Mouse (Mus musculus): Measurements from ENCODE around the gene Ccdc17. TPM values are rescaled to one million over a fixed set of nuclear protein-coding genes. Genes with fewer than 3 reads are reported as not detected.
A peak's percentile ranks its signal among the peaks of the same experiment; 100 is the strongest.

Ccdc17 gene
- polyA plus RNA-seq, 1 experiment from 2014 or later: 3.8 TPM

DNA sequence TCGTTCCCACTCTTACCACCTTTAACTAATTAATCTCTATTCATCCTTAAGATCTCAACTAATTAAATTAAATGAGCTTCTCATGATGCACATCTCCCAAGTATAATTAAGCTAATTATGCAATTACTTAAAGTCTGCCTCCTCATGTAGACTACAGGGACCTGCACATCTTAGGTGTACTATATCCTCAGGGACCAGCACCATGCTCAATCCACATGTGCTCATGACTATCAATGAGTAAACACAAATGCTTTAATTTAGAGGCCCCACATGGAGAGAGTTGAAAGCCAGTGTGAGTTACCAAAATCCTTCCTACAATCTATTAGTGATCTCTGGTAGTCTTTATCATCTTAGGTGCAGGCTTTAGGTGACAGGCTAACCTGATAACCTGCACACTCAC lies 38.7 kb downstream of the Ccdc17 start:
- ATAC-seq (ENCODE audit: insufficient number of reproducible peaks, insufficient read depth, low FRiP score, low read depth): no peak
- Histone ChIP-seq H3K4me2 (replicated peaks; ENCODE audit: low read depth, low read length) (no peak overlapping the region), H3K9me3 (ENCODE audit: control insufficient read depth, low read depth, low read length) (no peaks in the 10 kb centered on the region), H3K4me1 (ENCODE audit: control insufficient read depth, insufficient read depth, low read length) (no peaks in the 10 kb centered on the region), H3K9ac (replicated peaks; ENCODE audit: low read depth, low read length) (no peak overlapping the region), H3K27me3 (ENCODE audit: control insufficient read depth, insufficient read depth, low read length) (no peaks in the 10 kb centered on the region), H3K4me3 (ENCODE audit: low read depth, low read length) (no peak overlapping the region), H3K27ac (ENCODE audit: low read length) (no peak overlapping the region), H3K36me3 (ENCODE audit: control insufficient read depth, insufficient read depth, low read length) (peaks cover 44% of the 10 kb centered on the region)
- WGBS: 93% methylated on average over 1 of the region's 1 CpGs

DNA sequence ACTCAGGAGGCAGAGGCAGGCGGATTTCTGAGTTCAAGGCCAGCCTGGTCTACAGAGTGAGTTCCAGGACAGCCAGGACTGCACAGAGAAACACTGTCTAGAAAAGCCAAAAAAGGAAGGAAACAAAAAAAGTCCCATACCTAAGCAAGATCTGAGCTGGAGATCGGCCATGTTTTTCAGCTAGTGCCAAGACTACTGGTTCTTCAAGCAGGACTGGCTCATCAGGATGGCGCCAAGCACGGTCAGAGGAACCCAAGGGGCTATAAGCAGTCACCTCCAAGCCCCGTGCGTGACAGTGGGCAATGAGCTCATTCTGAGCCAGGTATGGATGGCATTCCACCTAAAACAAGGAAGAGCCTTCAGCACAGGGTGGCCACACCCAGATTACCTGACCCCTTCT lies 42.4 kb downstream of the Ccdc17 start:
- WGBS: 92% methylated on average over 6 of the region's 6 CpGs
- H3K27ac ChIP-seq (ENCODE audit: low read length): no peak overlapping the region
- no peaks in the 10 kb centered on the region for H3K4me1 ChIP-seq (ENCODE audit: control insufficient read depth, insufficient read depth, low read length)
- H3K9ac ChIP-seq (replicated peaks; ENCODE audit: low read depth, low read length): no peak overlapping the region
- no peaks in the 10 kb centered on the region for H3K27me3 ChIP-seq (ENCODE audit: control insufficient read depth, insufficient read depth, low read length)
- no peak overlapping the region for H3K4me3 ChIP-seq (ENCODE audit: low read depth, low read length)
- H3K4me2 ChIP-seq (replicated peaks; ENCODE audit: low read depth, low read length): no peak overlapping the region
- H3K36me3 ChIP-seq (ENCODE audit: control insufficient read depth, insufficient read depth, low read length): peaks cover 76% of the 10 kb centered on the region
- no peak for ATAC-seq (ENCODE audit: insufficient number of reproducible peaks, insufficient read depth, low FRiP score, low read depth)
- H3K9me3 ChIP-seq (ENCODE audit: control insufficient read depth, low read depth, low read length): no peaks in the 10 kb centered on the region

DNA sequence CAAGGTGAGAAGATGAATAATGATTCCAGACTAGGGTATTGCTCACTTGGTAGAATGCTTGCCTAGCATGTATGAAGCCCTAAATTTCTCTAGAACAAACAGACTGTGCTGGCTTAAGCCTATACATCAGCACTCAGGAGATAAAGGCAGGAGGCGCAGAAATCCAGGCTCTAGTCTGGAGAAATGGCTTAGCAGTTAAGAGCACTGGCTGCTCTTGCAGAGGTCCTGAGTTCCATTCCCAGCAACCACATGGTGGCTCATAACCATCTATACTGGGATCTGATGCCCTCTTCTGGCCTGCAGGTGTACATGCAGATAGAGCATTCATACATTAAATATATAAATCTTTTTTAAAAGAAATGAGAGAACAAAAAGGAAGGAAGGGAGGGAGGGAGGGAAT lies 45.6 kb downstream of the Ccdc17 start:
- WGBS: 100% methylated on average over 1 of the region's 1 CpGs
- Histone ChIP-seq H3K9me3 (ENCODE audit: control insufficient read depth, low read depth, low read length) (no peaks in the 10 kb centered on the region), H3K4me3 (ENCODE audit: low read depth, low read length) (no peak overlapping the region), H3K9ac (replicated peaks; ENCODE audit: low read depth, low read length) (no peak overlapping the region), H3K27ac (ENCODE audit: low read length) (no peak overlapping the region), H3K4me2 (replicated peaks; ENCODE audit: low read depth, low read length) (no peak overlapping the region), H3K36me3 (ENCODE audit: control insufficient read depth, insufficient read depth, low read length) (peaks cover 70% of the 10 kb centered on the region), H3K4me1 (ENCODE audit: control insufficient read depth, insufficient read depth, low read length) (no peaks in the 10 kb centered on the region), H3K27me3 (ENCODE audit: control insufficient read depth, insufficient read depth, low read length) (no peaks in the 10 kb centered on the region)
- no peak for ATAC-seq (ENCODE audit: insufficient number of reproducible peaks, insufficient read depth, low FRiP score, low read depth)

DNA sequence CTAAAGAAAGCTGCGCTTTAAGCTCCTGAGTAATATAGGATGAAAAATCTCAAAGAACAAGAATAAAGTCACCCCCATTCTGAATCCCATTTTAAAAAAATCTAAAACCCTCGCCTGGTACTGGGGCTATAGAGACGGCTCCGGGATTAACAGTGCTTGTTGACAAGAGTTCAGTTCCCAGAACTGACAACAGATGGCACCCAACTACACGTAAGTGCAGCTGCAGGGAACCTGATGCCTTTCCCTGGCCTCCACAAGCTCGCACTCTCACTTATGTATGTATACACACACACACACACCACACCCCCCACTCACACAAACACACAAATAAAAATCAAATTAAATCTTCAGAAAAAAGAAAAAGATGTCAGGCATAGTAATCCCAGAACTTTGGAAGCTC lies 47.9 kb downstream of the Ccdc17 start:
- WGBS: 53% methylated on average over 6 of the region's 6 CpGs
- H3K9ac ChIP-seq (replicated peaks; ENCODE audit: low read depth, low read length): no peak overlapping the region
- H3K27ac ChIP-seq (ENCODE audit: low read length): no peak overlapping the region
- no peaks in the 10 kb centered on the region for H3K9me3 ChIP-seq (ENCODE audit: control insufficient read depth, low read depth, low read length)
- no peak overlapping the region for H3K4me2 ChIP-seq (replicated peaks; ENCODE audit: low read depth, low read length)
- H3K4me3 ChIP-seq (ENCODE audit: low read depth, low read length): no peak overlapping the region
- ATAC-seq (ENCODE audit: insufficient number of reproducible peaks, insufficient read depth, low FRiP score, low read depth): no peak
- peaks cover 4% of the 10 kb centered on the region; the same call in 1 of the 2 replicates for H3K4me1 ChIP-seq (ENCODE audit: control insufficient read depth, insufficient read depth, low read length)
- H3K27me3 ChIP-seq (ENCODE audit: control insufficient read depth, insufficient read depth, low read length): no peaks in the 10 kb centered on the region
- peaks cover 56% of the 10 kb centered on the region for H3K36me3 ChIP-seq (ENCODE audit: control insufficient read depth, insufficient read depth, low read length)

DNA sequence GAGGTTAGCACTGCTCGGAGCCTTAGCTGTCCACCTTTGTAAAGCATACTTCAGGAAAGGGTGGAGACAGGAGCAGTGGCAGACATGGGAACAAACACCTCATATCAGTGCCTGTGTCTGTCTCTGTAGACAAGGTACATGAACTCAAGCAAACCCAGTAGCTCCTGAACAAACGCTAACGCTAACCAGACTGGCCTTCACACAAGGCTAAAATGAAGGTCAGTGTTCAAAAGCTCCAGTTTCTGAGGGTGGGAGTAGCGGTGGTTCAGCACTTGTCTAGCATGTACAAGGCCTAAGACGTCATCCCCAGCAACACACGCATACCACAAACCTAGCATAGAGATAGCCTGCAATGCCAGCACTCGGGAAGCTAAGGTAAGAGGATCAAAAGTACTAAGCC lies 49.2 kb downstream of the Ccdc17 start:
- 81% methylated on average over 7 of the region's 7 CpGs for WGBS
- no peaks in the 10 kb centered on the region for H3K9me3 ChIP-seq (ENCODE audit: control insufficient read depth, low read depth, low read length)
- H3K9ac ChIP-seq (replicated peaks; ENCODE audit: low read depth, low read length): no peak overlapping the region
- H3K4me3 ChIP-seq (ENCODE audit: low read depth, low read length): no peak overlapping the region
- no peak for ATAC-seq (ENCODE audit: insufficient number of reproducible peaks, insufficient read depth, low FRiP score, low read depth)
- peaks cover 46% of the 10 kb centered on the region for H3K36me3 ChIP-seq (ENCODE audit: control insufficient read depth, insufficient read depth, low read length)
- no peak overlapping the region for H3K27ac ChIP-seq (ENCODE audit: low read length)
- no peak overlapping the region for H3K4me2 ChIP-seq (replicated peaks; ENCODE audit: low read depth, low read length)
- no peaks in the 10 kb centered on the region for H3K27me3 ChIP-seq (ENCODE audit: control insufficient read depth, insufficient read depth, low read length)
- H3K4me1 ChIP-seq (ENCODE audit: control insufficient read depth, insufficient read depth, low read length): peaks cover 13% of the 10 kb centered on the region; the same call in 1 of the 2 replicates

DNA sequence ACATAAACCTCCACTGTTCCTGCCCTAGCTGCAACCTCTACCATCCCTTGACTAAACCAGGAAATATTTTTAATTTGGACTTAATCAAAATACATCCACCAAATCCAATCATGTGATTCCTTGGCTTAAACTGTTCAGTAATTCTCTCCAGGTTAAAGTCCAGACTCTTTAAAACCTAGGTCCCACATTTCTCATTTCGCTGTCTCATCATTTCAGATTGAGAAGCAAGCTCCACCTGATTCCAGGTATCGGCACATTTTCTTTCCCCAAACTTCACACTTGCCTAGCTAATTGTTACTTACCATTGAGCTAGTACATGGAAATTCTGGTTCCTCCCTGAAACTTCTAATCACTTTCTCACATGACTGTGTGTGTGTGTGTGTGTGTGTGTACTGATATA lies 53.0 kb downstream of the Ccdc17 start:
- H3K9ac ChIP-seq (replicated peaks; ENCODE audit: low read depth, low read length): no peak overlapping the region
- H3K4me1 ChIP-seq (ENCODE audit: control insufficient read depth, insufficient read depth, low read length): peaks cover 16% of the 10 kb centered on the region; the same call in 1 of the 2 replicates
- WGBS: 95% methylated on average over 2 of the region's 2 CpGs
- H3K27ac ChIP-seq (ENCODE audit: low read length): no peak overlapping the region
- peak overlapping the region; percentile 15 for H3K4me2 ChIP-seq (replicated peaks; ENCODE audit: low read depth, low read length)
- peak overlapping the region; percentile 1; the same call in 1 of the 2 replicates for H3K4me3 ChIP-seq (ENCODE audit: low read depth, low read length)
- H3K27me3 ChIP-seq (ENCODE audit: control insufficient read depth, insufficient read depth, low read length): no peaks in the 10 kb centered on the region
- ATAC-seq (ENCODE audit: insufficient number of reproducible peaks, insufficient read depth, low FRiP score, low read depth): no peak
- no peaks in the 10 kb centered on the region for H3K9me3 ChIP-seq (ENCODE audit: control insufficient read depth, low read depth, low read length)
- peaks cover 13% of the 10 kb centered on the region; the same call in 1 of the 2 replicates for H3K36me3 ChIP-seq (ENCODE audit: control insufficient read depth, insufficient read depth, low read length)

Other genes starting within 250 kb of the Ccdc17 start
- gene Mast2, start 132.5 kb upstream of the Ccdc17 start, polyA plus RNA-seq (2014; fragmentation: Nextera tagmentation; extraction: Ambion mirVana): 23.4 and 24.6 TPM in 2 replicates
- 4.5 and 4.6 TPM in 2 replicates for gene Ipp, start 89.1 kb upstream of the Ccdc17 start, polyA plus RNA-seq (2014; fragmentation: Nextera tagmentation; extraction: Ambion mirVana)
- 22.1 and 23.5 TPM in 2 replicates for gene Tmem69, start 40.7 kb upstream of the Ccdc17 start, polyA plus RNA-seq (2014; fragmentation: Nextera tagmentation; extraction: Ambion mirVana)
- 49.2 and 52.2 TPM in 2 replicates for gene Gpbp1l1, start 39.0 kb upstream of the Ccdc17 start, polyA plus RNA-seq (2014; fragmentation: Nextera tagmentation; extraction: Ambion mirVana)
- gene Nasp, start 31.3 kb downstream of the Ccdc17 start, polyA plus RNA-seq (2014; fragmentation: Nextera tagmentation; extraction: Ambion mirVana): 150 and 162 TPM in 2 replicates
- gene Akr1a1, start 55.0 kb downstream of the Ccdc17 start, polyA plus RNA-seq (2014; fragmentation: Nextera tagmentation; extraction: Ambion mirVana): 781 and 795 TPM in 2 replicates
- gene Prdx1, start 88.9 kb downstream of the Ccdc17 start, polyA plus RNA-seq (2014; fragmentation: Nextera tagmentation; extraction: Ambion mirVana): 1,331 and 1,341 TPM in 2 replicates
- gene Mmachc, start 111.8 kb downstream of the Ccdc17 start, polyA plus RNA-seq (2014; fragmentation: Nextera tagmentation; extraction: Ambion mirVana): 18.4 and 19.1 TPM in 2 replicates
- gene Ccdc163, start 111.9 kb downstream of the Ccdc17 start, polyA plus RNA-seq (2014; fragmentation: Nextera tagmentation; extraction: Ambion mirVana): 40.0 and 44.3 TPM in 2 replicates
- 7.5 and 9.8 TPM in 2 replicates for gene Tesk2, start 124.3 kb downstream of the Ccdc17 start, polyA plus RNA-seq (2014; fragmentation: Nextera tagmentation; extraction: Ambion mirVana)
- 31.8 and 33.7 TPM in 2 replicates for gene Toe1, start 211.0 kb downstream of the Ccdc17 start, polyA plus RNA-seq (2014; fragmentation: Nextera tagmentation; extraction: Ambion mirVana)
- 13.9 and 16.6 TPM in 2 replicates for gene Mutyh, start 211.1 kb downstream of the Ccdc17 start, polyA plus RNA-seq (2014; fragmentation: Nextera tagmentation; extraction: Ambion mirVana)
- 0.22 and 1.2 TPM in 2 replicates for gene Hpdl, start 225.1 kb downstream of the Ccdc17 start, polyA plus RNA-seq (2014; fragmentation: Nextera tagmentation; extraction: Ambion mirVana)